Mouse (Mus musculus) brown adipose tissue, adult 24 weeks (tissue): Measurements from ENCODE around the gene Arl15. TPM values are rescaled to one million over a fixed set of nuclear protein-coding genes. Genes with fewer than 3 reads are reported as not detected.

Source experiments
- H3K27ac ChIP-seq: fragments of 200-500 bp; replicated peaks from 2 replicates; pipeline ENCODE4 v1.5.1; 2012; ENCODE audit warnings: low read depth, mild to moderate bottlenecking, low read length
- H3K4me1 ChIP-seq: fragments of 200-500 bp; 2 replicates; pipeline ENCODE4 v1.6.1; 2012; ENCODE audit warnings: low read length, mixed read lengths; ENCODE audit not compliant: control insufficient read depth, insufficient read depth, insufficient read length
- H3K4me3 ChIP-seq: fragments of 200-500 bp; 2 replicates; pipeline ENCODE4 v1.5.1; 2012; ENCODE audit warnings: low read depth, mild to moderate bottlenecking, low read length, moderate library complexity; ENCODE audit not compliant: insufficient read depth
- polyA plus RNA-seq: library from polyadenylated mRNA; stranded (reverse); fragments of >200 nt; gene quantifications from 2 replicates; pipeline ENCODE4 v1.2.4, GENCODE M21; 2012; ENCODE audit not compliant: missing spikeins, insufficient read depth, insufficient read length

The Arl15 gene
- polyA plus RNA-seq, result 9.0 and 9.7 TPM in 2 replicates

DNA sequence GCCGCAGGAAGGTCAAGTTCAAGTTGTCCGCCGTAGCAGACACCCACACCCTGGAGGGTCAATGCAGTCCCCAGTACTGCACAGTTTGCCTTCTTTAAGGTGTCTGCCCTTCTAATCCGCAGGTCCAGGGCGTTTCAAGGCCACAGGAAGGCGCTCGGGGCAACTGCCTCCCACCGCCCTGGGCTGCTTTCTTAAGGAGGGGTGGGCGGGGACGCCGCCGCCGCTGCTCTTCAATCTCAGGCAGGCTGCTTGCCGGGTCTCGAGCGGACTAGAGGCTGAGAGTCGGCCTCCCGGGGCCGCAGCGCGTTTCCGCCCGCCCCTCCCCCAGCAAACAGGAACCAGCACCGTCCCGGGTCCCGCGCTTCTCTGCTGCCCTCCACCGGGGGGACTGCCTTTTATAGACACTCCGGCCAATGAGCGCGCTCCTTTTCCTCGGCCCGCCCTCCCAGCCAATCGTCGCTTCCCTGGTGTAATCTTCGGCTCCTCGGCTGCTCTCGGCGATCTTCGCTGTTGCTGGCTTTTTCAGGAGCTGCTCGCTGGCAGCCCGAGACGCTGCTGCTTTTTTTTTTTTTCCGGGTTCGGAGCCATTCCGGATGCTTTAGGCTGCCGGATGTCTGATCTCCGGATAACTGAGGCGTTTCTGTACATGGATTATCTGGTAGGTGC, at the start of gene Arl15:
Arl15 (plus strand) TSS at position 467 of the 666 bp plus-strand sequence.
- H3K4me1 ChIP-seq, result peaks cover 3% of the 10 kb centered on the region; the same call in 1 of the 2 replicates
- peak within 1 kb of the TSS; percentile 85 for H3K4me3 ChIP-seq
- peak within 1 kb of the TSS; percentile 85 for H3K27ac ChIP-seq

DNA sequence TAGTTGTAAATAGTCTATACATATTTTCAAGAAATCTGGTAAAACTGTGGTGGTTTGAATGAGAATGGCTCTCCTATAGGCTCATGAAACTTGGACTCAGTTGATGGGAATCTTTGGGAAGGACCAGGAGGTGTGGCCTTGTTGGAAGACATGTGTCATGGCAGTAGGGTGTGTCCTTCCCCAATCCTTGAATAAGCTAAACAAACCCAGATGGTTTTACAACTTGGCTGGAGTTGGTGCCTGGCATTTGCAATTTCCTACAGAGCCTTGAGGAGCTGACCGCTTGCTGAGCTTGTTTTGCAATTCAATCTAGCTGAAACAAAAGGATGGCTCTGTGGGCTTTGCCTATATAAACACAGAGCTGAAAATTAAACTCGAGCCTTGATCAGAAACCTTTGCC, 49.0 kb upstream of the Arl15 start:
- Histone ChIP-seq H3K27ac (no peak overlapping the region), H3K4me1 (no peaks in the 10 kb centered on the region), H3K4me3 (no peak overlapping the region)

DNA sequence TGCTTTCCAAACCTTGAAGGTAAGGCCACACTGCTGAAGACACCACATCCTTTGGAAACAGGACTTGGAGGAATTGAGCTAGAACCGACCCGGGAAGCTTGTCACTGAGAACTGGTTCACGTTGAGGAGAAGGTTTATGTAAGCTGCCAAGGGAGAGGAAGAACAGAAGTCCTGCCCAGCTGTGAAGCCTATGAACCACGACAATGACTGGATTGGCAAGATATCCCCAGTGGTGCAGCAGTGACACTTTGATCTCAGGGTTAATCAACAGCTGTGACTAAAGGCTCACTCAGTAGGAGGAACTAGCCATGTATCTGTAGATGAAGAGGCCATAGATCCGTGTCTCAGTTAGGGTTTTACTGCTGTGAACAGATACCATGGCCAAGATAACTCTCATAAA, 43.5 kb upstream of the Arl15 start:
- Histone ChIP-seq H3K4me3 (no peak overlapping the region), H3K27ac (no peak overlapping the region), H3K4me1 (no peaks in the 10 kb centered on the region)

DNA sequence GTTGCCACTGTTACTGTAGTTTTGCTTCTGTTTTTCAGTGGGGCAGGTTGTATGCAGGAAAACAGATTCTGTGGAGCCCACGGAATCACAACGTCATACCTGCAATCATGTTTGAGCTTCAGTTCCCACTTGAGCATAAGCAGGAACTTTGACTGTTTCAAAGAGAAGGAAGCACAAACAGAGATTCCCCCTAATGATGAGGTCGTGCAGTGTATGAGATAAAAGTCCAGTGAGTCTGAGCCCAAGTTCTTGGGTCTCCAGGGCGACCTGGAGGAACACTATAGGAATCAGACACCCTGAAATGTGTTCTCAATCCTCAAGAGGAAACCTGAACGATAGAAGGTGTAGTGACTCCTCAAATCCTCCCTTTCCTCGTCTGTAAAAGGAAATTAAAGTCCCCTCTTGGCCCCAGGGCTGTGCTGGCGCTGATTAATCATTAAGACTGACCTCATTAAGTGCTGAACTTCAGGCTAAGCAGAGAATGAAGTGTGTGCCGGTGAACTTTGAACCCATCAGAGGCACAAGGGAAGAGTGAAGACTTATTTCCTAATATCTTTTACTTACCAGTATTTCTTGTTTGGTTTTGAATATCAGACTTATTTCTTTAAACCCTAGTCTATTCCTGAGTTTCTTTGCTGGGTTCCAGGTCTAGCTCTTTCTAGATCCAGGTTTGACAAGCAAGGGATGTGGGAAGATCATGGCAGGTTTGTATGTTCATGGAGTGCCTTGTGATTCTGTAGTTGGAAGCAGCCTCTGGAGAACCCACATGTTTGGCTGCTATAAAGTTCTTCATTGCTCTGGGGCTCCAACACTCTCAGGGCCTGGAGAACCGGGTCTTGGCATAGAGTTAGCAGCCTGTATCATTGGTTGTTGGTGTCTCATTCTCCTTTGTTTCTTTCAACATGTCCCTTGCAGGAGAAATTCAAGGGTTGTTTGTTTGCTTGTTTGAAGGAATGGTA, 39.3 kb upstream of the Arl15 start:
- no peak overlapping the region for H3K27ac ChIP-seq
- H3K4me1 ChIP-seq, result no peaks in the 10 kb centered on the region
- H3K4me3 ChIP-seq, result no peak overlapping the region

DNA sequence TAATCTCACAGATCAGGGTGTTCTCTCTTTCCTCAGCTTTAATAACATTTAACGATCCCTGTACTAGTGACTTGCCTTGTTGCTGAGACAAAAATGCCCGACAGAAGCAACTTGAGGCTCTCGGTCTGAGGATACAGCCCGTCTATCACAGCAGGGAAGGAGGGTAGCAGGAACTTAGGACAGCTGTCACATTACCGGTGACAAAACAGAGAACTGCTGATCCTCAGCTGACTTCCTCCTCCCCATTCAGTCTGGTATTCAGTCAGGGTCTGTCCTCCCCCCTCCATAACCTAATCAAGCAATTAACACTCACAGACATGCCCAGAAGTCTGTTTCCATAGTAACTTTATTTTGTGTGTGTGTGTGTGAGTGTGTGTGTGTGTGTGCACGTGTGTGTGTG, 38.5 kb upstream of the Arl15 start:
- no peak overlapping the region for H3K4me3 ChIP-seq
- no peaks in the 10 kb centered on the region for H3K4me1 ChIP-seq
- no peak overlapping the region for H3K27ac ChIP-seq

DNA sequence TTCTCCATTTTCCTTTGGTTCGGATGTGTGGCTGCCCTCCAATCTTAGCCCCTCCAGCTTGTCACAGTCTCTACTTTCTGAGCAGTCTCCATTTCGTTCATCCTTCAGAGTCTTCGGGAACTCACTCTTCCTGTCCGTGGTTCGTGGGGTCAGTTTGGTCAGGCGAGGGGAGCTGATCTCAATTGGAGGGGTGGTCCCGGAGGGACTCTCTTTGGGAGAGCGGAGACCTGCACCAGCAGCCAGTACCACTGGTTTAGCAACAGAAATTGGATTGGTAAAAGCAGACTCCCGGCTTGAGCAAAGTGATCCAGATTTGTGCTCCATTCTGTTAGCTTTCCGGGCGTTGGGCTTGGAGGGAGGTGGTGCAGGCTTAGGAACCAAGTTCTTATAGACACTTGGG, 32.6 kb upstream of the Arl15 start:
- Histone ChIP-seq H3K4me1 (no peaks in the 10 kb centered on the region), H3K27ac (no peak overlapping the region), H3K4me3 (no peak overlapping the region)

DNA sequence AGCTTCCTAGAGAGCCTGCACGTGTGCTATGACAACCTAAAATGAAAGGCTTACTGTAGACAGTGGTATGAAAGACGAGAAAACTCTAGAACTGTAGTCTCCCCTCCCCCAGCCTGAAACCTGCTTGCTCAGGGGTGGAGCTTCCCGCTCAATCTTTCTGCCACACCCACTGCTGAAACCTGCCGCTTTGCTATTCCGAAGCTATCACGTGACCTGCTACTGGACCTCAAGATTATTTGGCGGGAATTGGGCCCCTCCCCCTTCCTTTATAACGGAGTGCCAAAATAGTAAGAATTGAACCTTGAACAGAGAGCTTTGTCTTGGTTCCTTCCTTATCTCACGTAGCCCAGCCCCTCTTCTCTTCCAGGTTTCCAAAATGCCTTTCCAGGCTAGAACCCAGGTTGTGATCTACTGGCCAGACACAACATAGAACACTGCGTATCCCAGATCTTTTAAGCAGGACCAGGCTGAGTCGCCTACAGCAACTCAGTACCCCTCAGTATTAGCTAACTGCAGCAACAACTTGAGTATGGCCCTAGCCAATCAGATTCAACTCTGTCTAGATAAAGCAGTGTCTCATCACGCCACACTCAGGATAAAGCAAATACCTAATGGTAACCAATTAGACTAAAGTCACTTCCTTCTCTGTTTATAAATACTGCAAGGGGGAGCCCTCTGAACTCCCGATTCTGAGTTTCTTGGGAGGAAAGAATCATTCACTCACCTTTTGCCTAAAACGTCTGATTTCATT, 31.4 kb upstream of the Arl15 start:
- H3K27ac ChIP-seq, result no peak overlapping the region
- no peaks in the 10 kb centered on the region for H3K4me1 ChIP-seq
- no peak overlapping the region for H3K4me3 ChIP-seq

DNA sequence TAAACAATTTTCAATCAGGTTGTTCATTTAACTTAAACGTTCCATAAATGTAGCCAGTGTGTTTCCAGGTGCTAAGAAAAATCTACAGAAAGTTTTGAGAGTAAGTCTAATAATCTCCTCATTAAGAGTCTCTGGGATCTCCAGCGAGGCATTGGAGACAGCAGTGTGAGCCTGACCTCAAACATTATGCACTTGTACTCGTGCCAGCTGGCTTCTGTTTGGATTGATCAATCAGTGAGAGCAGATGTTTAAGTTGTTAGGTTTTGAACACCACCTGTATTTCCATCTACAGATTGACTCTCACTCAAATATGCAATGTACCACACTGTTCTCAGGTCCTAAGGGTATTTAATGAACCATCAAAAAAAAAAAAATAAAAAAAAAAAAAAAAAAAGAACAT, 28.9 kb upstream of the Arl15 start:
- no peaks in the 10 kb centered on the region for H3K4me1 ChIP-seq
- H3K4me3 ChIP-seq, result no peak overlapping the region
- H3K27ac ChIP-seq, result no peak overlapping the region

DNA sequence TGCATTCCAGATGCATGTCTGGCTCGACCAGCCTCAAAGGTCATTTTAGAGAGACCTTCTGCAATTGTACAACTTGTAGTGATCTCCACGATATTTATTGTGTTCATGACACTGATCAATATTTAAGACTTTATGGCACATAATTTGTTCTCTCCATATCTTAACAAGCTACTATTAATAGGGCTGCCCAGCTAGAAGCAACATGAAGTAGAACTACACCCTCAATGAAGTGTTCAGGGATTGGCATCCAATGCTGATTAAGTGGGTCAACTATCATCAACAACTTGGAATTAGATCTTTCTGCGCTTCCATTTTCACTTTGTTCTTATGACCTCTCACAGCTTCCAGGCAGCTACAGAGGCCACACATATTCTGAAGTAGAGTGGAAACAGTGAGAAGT, 24.5 kb upstream of the Arl15 start:
- H3K4me1 ChIP-seq, result no peaks in the 10 kb centered on the region
- no peak overlapping the region for H3K4me3 ChIP-seq
- no peak overlapping the region for H3K27ac ChIP-seq

DNA sequence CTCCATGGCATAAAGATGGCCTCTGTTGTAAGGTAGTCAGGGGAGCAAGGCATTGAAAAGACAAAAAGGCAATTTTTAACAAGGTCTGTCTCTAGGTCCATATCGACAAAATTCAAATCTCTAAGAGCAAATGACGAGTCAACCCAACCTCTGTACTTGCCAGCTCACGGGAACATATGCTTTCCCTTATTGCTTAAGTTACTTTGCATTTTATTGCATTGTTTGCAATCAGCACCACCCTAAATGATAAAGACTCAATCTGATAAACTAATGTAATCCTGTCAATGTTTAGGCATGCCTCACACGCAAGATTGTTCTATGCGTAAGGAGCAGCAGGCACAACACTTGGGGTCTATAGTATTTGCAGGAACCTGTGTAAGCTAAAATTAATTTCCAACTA, 24.0 kb upstream of the Arl15 start:
- H3K4me3 ChIP-seq, result no peak overlapping the region
- H3K27ac ChIP-seq, result no peak overlapping the region
- H3K4me1 ChIP-seq, result no peaks in the 10 kb centered on the region

DNA sequence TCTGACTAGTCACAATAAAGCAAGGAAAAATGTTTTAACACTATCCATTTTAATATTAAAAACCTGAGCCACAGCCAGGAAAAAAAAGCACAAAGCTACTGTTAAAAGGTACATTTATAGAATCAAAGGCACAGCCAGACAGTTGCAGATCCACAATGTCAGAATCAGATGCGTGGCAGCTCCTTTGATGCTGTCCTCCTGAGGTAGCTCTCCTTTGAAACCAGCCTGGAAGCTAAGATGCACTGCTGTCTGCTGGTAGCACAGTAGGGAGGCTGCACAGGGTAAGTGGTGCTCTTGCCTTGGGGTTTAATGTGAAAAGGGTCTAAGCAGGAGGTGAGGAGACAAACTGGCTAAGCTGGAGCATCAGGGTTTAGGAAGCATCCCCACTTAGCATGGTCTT, 23.0 kb upstream of the Arl15 start:
- Histone ChIP-seq H3K4me1 (no peaks in the 10 kb centered on the region), H3K27ac (no peak overlapping the region), H3K4me3 (no peak overlapping the region)

DNA sequence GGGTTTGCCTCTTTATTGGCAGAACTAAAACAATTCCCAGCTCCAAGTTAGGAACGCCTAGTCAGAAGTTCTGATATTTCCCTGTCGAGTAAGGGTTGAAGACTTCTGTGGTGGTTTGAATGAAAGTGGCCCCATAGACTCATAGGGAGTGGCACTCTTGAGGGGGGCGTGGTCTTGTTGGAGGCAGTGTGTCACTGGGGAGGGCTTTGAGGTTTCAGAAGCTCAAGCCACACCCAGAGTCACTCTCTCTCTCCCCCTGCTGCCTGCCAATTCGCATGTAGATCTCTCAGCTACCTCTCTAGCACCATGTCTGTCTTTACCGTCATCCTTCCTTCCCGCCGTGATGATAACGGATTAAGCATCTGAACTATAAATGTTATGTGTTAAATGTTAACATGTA, 19.5 kb upstream of the Arl15 start:
- Histone ChIP-seq H3K4me1 (no peaks in the 10 kb centered on the region), H3K4me3 (no peak overlapping the region), H3K27ac (no peak overlapping the region)

DNA sequence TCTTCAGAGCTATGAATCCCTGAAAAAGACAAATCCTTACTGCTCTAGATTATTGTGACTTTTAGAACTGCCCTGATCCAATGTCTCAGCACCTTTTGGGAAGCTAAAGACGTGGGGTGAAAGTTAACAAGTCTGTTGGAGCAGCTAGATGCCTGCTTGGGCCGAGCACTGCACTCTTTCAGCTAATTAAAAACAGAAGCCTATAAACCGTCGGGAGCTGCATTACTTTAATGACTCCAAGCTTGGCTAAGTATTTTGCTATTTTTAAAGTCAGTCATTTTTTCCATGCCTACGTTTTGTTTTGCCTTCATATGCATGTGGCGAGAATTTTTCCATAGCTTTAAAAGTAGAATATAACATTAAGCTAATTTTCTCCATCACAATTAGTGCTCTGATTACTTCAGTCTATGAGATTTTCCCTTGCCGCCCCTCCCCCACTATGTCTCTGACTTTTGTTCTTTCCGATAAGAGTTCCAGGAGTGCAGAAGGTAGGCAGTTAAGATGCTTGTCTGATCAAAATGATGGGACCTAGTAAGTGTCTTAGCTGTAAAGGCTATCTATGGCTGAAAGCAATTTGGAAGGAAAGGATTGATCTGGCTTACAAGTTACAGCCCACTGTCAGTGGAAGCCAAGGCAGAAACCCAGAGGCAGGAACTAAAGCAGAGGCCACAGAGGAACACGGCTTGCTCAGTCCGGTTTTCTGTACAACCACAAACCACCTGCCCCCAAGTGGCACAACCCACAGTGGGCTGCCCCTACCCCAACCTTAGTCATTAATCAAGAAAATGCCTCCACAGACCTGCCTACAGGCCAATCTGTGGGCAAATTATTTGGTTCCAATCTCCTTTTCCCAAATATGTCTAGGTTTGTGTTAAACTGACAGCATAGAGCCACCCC, 18.8 kb upstream of the Arl15 start:
- Histone ChIP-seq H3K27ac (no peak overlapping the region), H3K4me1 (no peaks in the 10 kb centered on the region), H3K4me3 (no peak overlapping the region)

DNA sequence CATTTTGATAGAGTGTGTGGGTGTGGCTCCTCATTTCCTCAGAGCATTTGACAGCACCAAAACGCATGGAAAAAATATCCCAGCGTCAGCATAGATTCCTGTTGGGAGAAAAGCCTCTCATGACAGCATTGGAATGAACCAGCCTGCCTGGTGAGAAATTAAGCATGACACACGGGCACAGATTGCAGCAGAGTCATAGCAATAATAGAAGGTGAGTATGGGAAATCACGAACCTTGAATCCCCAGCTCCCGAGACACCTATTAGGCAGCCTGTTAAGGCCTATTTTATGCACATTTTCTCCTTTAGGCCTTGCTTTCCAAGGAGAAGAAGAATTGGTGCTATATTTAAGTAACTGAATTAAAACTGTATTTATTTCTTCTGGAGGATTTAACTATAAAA, 8.5 kb upstream of the Arl15 start:
- Histone ChIP-seq H3K4me3 (no peak overlapping the region), H3K27ac (no peak overlapping the region), H3K4me1 (no peaks in the 10 kb centered on the region)
